ENCODE assay signal across 10 mouse cellular contexts in the genomic region with DNA sequence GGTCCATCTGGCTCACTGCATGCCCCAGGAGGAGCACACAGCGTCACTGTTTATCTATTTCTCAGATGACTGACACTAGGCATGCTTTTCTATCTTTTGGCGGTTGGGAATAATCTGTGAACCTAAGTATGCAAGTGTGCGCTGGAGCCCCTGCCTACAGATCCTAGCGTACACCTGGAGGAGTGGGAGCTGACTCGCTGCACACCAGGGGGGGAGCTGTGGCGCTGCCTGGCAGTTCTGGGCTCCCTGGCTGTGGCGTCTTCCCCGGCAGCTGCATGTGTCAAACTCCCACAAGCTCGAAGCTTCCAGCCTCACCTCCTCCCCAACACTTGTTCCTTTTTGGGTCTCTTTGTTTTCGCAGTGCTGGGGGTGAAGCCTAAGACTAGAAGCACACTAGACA. TPM values are rescaled to one million over a fixed set of nuclear protein-coding genes. Genes with fewer than 3 reads are reported as not detected.
DNase-seq lines count a peak whose midpoint lies in the region; ATAC-seq lines count a peak whose summit lies in the region.
"Had no signal": no experiment of that assay in that cellular context is flagged by ENCODE, and none has a peak within 500 bp of the region (broad histone marks: within the 10 kb centered on the region; RNA-seq: fewer than 3 reads in every experiment).

No protein-coding gene starts in this region.

- WGBS in forebrain, embryonic 13.5 days = 47% methylated on average over 10 of the region's 10 CpGs
- 50% methylated on average over 10 of the region's 10 CpGs for WGBS in forebrain, embryonic 11.5 days
- WGBS in stomach, embryonic 16.5 days = 33% methylated on average over 10 of the region's 10 CpGs

- no peak overlapping the region for H3K4me3 ChIP-seq in forebrain, embryonic 13.5 days
- H3K4me3 ChIP-seq in forebrain, embryonic 11.5 days (ENCODE audit: low read depth, low read length) = no peak overlapping the region
- no peak overlapping the region for H3K4me3 ChIP-seq in stomach, embryonic 16.5 days (replicated peaks; ENCODE audit: low read length)
- H3K4me3 ChIP-seq: neural tube, embryonic 12.5 days had no signal

- H3K9ac ChIP-seq in forebrain, embryonic 13.5 days = peak overlapping the region; percentile 17; the same call in 1 of the 2 replicates
- H3K9ac ChIP-seq in forebrain, embryonic 11.5 days (ENCODE audit: low read length) = no peak overlapping the region
- H3K9ac ChIP-seq in stomach, embryonic 16.5 days (ENCODE audit: low read length) = peak overlapping the region; percentile 46; the same call in 1 of the 2 replicates
- H3K9ac ChIP-seq: liver, embryonic 14.5 days; neural tube, embryonic 12.5 days had no signal

- ATAC-seq in forebrain, embryonic 13.5 days = no peak
- no peak for ATAC-seq in forebrain, embryonic 11.5 days (replicated peaks; ENCODE audit: low FRiP score)
- no peak for ATAC-seq in stomach, embryonic 16.5 days (ENCODE audit: insufficient read depth, low FRiP score)

- intact Hi-C loops in heart, postnatal 25 days (cut with DNase I) = no loop called here

- H3K27me3 ChIP-seq in forebrain, embryonic 13.5 days = no peaks in the 10 kb centered on the region
- H3K27me3 ChIP-seq in forebrain, embryonic 11.5 days (ENCODE audit: control insufficient read depth, insufficient read depth, low read length) = no peaks in the 10 kb centered on the region
- no peaks in the 10 kb centered on the region for H3K27me3 ChIP-seq in stomach, embryonic 16.5 days (ENCODE audit: control insufficient read depth, insufficient read depth, low read length)
- H3K27me3 ChIP-seq: neural tube, embryonic 12.5 days had no signal

- H3K36me3 ChIP-seq in forebrain, embryonic 13.5 days (ENCODE audit: poor library complexity, severe bottlenecking) = peaks cover 5% of the 10 kb centered on the region; the same call in 1 of the 2 replicates
- H3K36me3 ChIP-seq in forebrain, embryonic 11.5 days (ENCODE audit: control insufficient read depth, insufficient read depth, low read length) = no peaks in the 10 kb centered on the region
- no peaks in the 10 kb centered on the region for H3K36me3 ChIP-seq in stomach, embryonic 16.5 days (ENCODE audit: control insufficient read depth, insufficient read depth, low read length)

- no peak overlapping the region for H3K27ac ChIP-seq in forebrain, embryonic 13.5 days
- no peak overlapping the region for H3K27ac ChIP-seq in forebrain, embryonic 11.5 days (ENCODE audit: low read depth, low read length)
- no peak overlapping the region for H3K27ac ChIP-seq in stomach, embryonic 16.5 days (ENCODE audit: low read length)
- H3K27ac ChIP-seq: liver, embryonic 14.5 days; neural tube, embryonic 12.5 days had no signal

- H3K4me1 ChIP-seq in forebrain, embryonic 13.5 days = peaks cover 34% of the 10 kb centered on the region
- H3K4me1 ChIP-seq in forebrain, embryonic 11.5 days (replicated peaks; ENCODE audit: control insufficient read depth, insufficient read depth, low read length) = peaks cover 10% of the 10 kb centered on the region
- peaks cover 33% of the 10 kb centered on the region for H3K4me1 ChIP-seq in stomach, embryonic 16.5 days (ENCODE audit: control insufficient read depth, insufficient read depth, low read length)

- no peaks in the 10 kb centered on the region for H3K9me3 ChIP-seq in forebrain, embryonic 13.5 days (replicated peaks)
- no peaks in the 10 kb centered on the region for H3K9me3 ChIP-seq in forebrain, embryonic 11.5 days (ENCODE audit: control insufficient read depth, low read length)
- no peaks in the 10 kb centered on the region for H3K9me3 ChIP-seq in stomach, embryonic 16.5 days (replicated peaks; ENCODE audit: control insufficient read depth, low read length)
- H3K9me3 ChIP-seq: neural tube, embryonic 12.5 days had no signal

- H3K4me2 ChIP-seq in forebrain, embryonic 13.5 days = no peak overlapping the region
- H3K4me2 ChIP-seq in forebrain, embryonic 11.5 days (ENCODE audit: low read depth, low read length, severe bottlenecking) = no peak overlapping the region
- H3K4me2 ChIP-seq in stomach, embryonic 16.5 days (ENCODE audit: low read depth, low read length) = no peak overlapping the region
- H3K4me2 ChIP-seq: neural tube, embryonic 12.5 days had no signal

- no peak for DNase-seq in forebrain, embryonic 11.5 days (ENCODE audit: low spot score)
- DNase-seq in ovary, postnatal 36 days (ENCODE audit: low spot score) = peak; percentile 46
- no peak for DNase-seq in ovary, postnatal 10 days (ENCODE audit: low spot score)
- peak; percentile 60 to 91 for DNase-seq in left cerebral cortex, adult 8-10 months (ENCODE audit: low spot score in 2 of 2)
- DNase-seq in gastrocnemius, postnatal 10 days = no peak
- no peak for DNase-seq in heart, postnatal 25 days (ENCODE audit: low spot score)

RNA-seq across cellular contexts. Expression of a gene that starts 21.5 kb away (rescaled TPM):
- polyA plus RNA-seq in forebrain, embryonic 13.5 days (2015; fragmentation: Nextera tagmentation; extraction: Ambion mirVana) = 23.4 and 28.2 TPM in 2 replicates
- polyA plus RNA-seq in forebrain, embryonic 11.5 days (2014; fragmentation: Nextera tagmentation; extraction: Ambion mirVana) = 16.3 and 18.1 TPM in 2 replicates
- 100 to 1,000 TPM; 134 to 175 (median 147) TPM for total RNA-seq in left cerebral cortex, adult 8-10 months (2022)
- 13.9 and 16.2 TPM in 2 replicates for polyA plus RNA-seq in stomach, embryonic 16.5 days (2015; fragmentation: Nextera tagmentation; extraction: Ambion mirVana)
- 10 to 100 TPM in 1 of 2 experiments, 1 to 10 TPM in 1; 8.9 to 12.0 TPM for total RNA-seq in gastrocnemius, postnatal 10 days (2021)
- 10 to 100 TPM; 10.3 to 10.6 TPM for total RNA-seq in heart, postnatal 25 days (2021)

RNA-seq across cellular contexts. Expression of a gene that starts 44.6 kb away (rescaled TPM):
- 0.18 and 0.35 TPM in 2 replicates for polyA plus RNA-seq in forebrain, embryonic 13.5 days (2015; fragmentation: Nextera tagmentation; extraction: Ambion mirVana)
- 0.56 TPM in 1 of 2 replicates, not detected in the other for polyA plus RNA-seq in forebrain, embryonic 11.5 days (2014; fragmentation: Nextera tagmentation; extraction: Ambion mirVana)
- 1 to 10 TPM in 1 of 4 experiments, under 1 TPM in 3; 0.20 to 1.0 (median 0.64) TPM for total RNA-seq in left cerebral cortex, adult 8-10 months (2022)
- 0.15 and 0.25 TPM in 2 replicates for polyA plus RNA-seq in stomach, embryonic 16.5 days (2015; fragmentation: Nextera tagmentation; extraction: Ambion mirVana)
- 10 to 100 TPM; 18.4 to 20.2 TPM for total RNA-seq in gastrocnemius, postnatal 10 days (2021)
- total RNA-seq in heart, postnatal 25 days (2021) = 1 to 10 TPM; 6.1 to 7.0 TPM

RNA-seq across cellular contexts. Expression of a gene that starts 58.9 kb away (rescaled TPM):
- polyA plus RNA-seq in forebrain, embryonic 13.5 days (2015; fragmentation: Nextera tagmentation; extraction: Ambion mirVana) = 15.3 and 16.4 TPM in 2 replicates
- 17.5 and 19.5 TPM in 2 replicates for polyA plus RNA-seq in forebrain, embryonic 11.5 days (2014; fragmentation: Nextera tagmentation; extraction: Ambion mirVana)
- total RNA-seq in left cerebral cortex, adult 8-10 months (2022) = 10 to 100 TPM; 39.1 to 42.8 (median 40.4) TPM
- 24.2 and 24.9 TPM in 2 replicates for polyA plus RNA-seq in stomach, embryonic 16.5 days (2015; fragmentation: Nextera tagmentation; extraction: Ambion mirVana)
- 1 to 10 TPM; 6.3 to 7.4 TPM for total RNA-seq in gastrocnemius, postnatal 10 days (2021)
- total RNA-seq in heart, postnatal 25 days (2021) = 1 to 10 TPM; 7.6 to 7.7 TPM

Comparison
In these comparisons a context has a peak if more than half of its experiments do, and no peak if none do; other contexts are left out.
1. DNase-seq: peak in ovary, postnatal 36 days (single experiment) and left cerebral cortex, adult 8-10 months (2 of 2); none in forebrain, embryonic 11.5 days (single experiment), ovary, postnatal 10 days (single experiment), gastrocnemius, postnatal 10 days (single experiment) and heart, postnatal 25 days (single experiment).
2. RNA of a gene that starts 21.5 kb away (total RNA-seq): 134 to 175 TPM in left cerebral cortex, adult 8-10 months; 8.9 to 12.0 TPM in gastrocnemius, postnatal 10 days and 10.3 to 10.6 TPM in heart, postnatal 25 days; every median in the first group is over 10 times any median in the second.
3. RNA of a gene that starts 58.9 kb away (total RNA-seq): 39.1 to 42.8 TPM in left cerebral cortex, adult 8-10 months; 7.6 to 7.7 TPM in heart, postnatal 25 days and 6.3 to 7.4 TPM in gastrocnemius, postnatal 10 days; every median in the first group is over 4 times any median in the second.